Mouse (Mus musculus) forebrain, embryonic 14.5 days (tissue): Measurements from ENCODE around the gene Oosp2. TPM values are rescaled to one million over a fixed set of nuclear protein-coding genes. Genes with fewer than 3 reads are reported as not detected.

Source experiments
- ATAC-seq: fragments of 200-750 bp; cut with Nextera tagmentation; 2 replicates; pipeline ENCODE4 v1.8.0; 2017; ENCODE audit warnings: mild to moderate bottlenecking, moderate library complexity
- DNase-seq: peaks from one replicate; pipeline ENCODE4 v3.0.0-alpha.2; 2015; ENCODE audit warnings: low spot score
- H3K27ac ChIP-seq: fragments of 300-500 bp; sonication (generic); 2 replicates; pipeline ENCODE4 v1.5.1; 2014; ENCODE audit warnings: low read depth, mild to moderate bottlenecking, control low read depth, low read length, moderate library complexity
- H3K27me3 ChIP-seq: fragments of 300-500 bp; sonication (generic); replicated peaks from 2 replicates; pipeline ENCODE4 v1.6.1; 2014; ENCODE audit warnings: low read length, control low read depth, mixed read lengths; ENCODE audit not compliant: control insufficient read depth, insufficient read depth
- H3K36me3 ChIP-seq: fragments of 300-500 bp; sonication (generic); 2 replicates; pipeline ENCODE4 v1.6.1; 2014; ENCODE audit warnings: low read length, control low read depth; ENCODE audit not compliant: control insufficient read depth, insufficient read depth
- H3K4me1 ChIP-seq: fragments of 300-500 bp; sonication (generic); 2 replicates; pipeline ENCODE4 v1.6.1; 2014; ENCODE audit warnings: antibody characterized with exemption, low read length, control low read depth; ENCODE audit not compliant: control insufficient read depth, insufficient read depth
- H3K4me2 ChIP-seq: fragments of 300-500 bp; sonication (generic); 2 replicates; pipeline ENCODE4 v1.6.1; 2014; ENCODE audit warnings: mild to moderate bottlenecking, control low read depth, low read length
- H3K4me3 ChIP-seq: fragments of 300-500 bp; sonication (generic); 2 replicates; pipeline ENCODE4 v1.5.1; 2014; ENCODE audit warnings: low read depth, low read length, control low read depth
- H3K9ac ChIP-seq: fragments of 300-500 bp; sonication (generic); 2 replicates; pipeline ENCODE4 v1.6.1; 2014; ENCODE audit warnings: mild to moderate bottlenecking, low read length, control low read depth, moderate library complexity
- H3K9me3 ChIP-seq: fragments of 300-500 bp; sonication (generic); replicated peaks from 2 replicates; pipeline ENCODE4 v1.6.1; 2016; ENCODE audit warnings: low read length, control low read depth, mixed read lengths; ENCODE audit not compliant: control insufficient read depth
- WGBS: fragments of 180-500 bp; shearing (Covaris S2); extraction: QIAGEN DNeasy Blood & Tissue Kit; methylation state at CpG from one replicate; pipeline ENCODE4 v1.1.7; 2014; 5-methylcytosine and 5-hydroxymethylcytosine counted together
- polyA plus RNA-seq: library from polyadenylated mRNA; unstranded; fragments of >200 nt; fragmentation: Nextera tagmentation; extraction: Ambion mirVana; gene quantifications from 2 replicates; pipeline ENCODE4 v1.2.1, GENCODE M21; 2014

Gene Oosp2
- polyA plus RNA-seq, 1 experiment from 2014 or later: not detected

DNA sequence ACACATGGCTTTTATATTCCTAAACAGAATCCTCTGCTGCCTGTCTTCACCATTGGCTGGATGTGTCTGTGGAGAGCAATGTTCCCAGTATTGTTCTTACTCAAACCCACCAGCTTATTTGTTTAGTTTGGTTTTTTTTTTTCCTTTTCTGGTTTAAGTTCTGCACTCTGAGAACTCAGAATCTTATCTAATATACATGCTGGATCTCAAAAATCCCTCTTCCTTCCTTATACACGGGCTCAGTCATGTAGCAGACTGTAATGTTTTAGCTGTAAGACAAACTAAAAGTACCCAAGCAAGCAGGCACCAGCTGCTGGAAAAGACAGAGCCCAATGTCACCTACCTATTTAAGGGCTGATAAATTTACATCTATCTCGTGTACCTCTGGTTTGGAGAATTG, 45.6 kb downstream of the Oosp2 start:
- Histone ChIP-seq H3K9me3 (no peaks in the 10 kb centered on the region), H3K36me3 (no peaks in the 10 kb centered on the region), H3K4me1 (no peaks in the 10 kb centered on the region), H3K9ac (no peak overlapping the region), H3K4me3 (no peak overlapping the region), H3K27ac (no peak overlapping the region), H3K27me3 (no peaks in the 10 kb centered on the region), H3K4me2 (no peak overlapping the region)
- DNase-seq: no peak
- no peak for ATAC-seq
- WGBS: 70% methylated on average over 2 of the region's 2 CpGs

DNA sequence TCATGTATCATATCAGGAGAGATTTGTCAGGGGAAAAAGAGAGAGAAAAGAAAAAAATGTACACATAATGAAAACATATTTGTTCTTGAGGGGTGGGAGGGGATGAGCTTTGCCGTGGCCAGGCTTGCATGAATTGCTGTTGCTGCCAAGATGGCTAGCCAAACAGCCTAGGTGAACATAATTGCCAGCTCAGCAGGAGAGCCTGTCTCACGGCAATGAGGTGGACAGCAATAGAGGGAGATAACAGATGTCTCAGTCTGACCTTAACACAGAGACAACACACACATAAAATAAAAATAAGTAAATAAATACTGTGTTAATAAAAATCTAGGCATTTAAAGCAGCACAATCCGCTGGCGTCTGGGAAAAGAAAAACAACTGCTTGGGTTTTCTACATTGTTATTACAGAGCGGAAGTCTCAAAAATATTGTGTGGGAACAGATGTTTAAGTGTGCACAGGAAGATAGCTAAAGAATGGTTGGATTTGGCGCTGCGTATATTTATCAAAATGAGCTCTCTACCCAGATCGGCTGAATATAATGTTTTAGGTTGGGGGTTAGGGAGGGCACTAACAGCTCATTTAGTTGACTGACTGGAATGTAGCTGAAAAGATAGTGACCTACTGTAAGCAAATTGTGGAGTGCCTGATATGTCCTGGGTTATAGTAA, 46.4 kb downstream of the Oosp2 start:
- WGBS: 77% methylated on average over 8 of the region's 8 CpGs
- Histone ChIP-seq H3K4me2 (no peak overlapping the region), H3K9me3 (no peaks in the 10 kb centered on the region), H3K36me3 (no peaks in the 10 kb centered on the region), H3K4me1 (no peaks in the 10 kb centered on the region), H3K27ac (no peak overlapping the region), H3K27me3 (no peaks in the 10 kb centered on the region), H3K9ac (no peak overlapping the region), H3K4me3 (no peak overlapping the region)
- ATAC-seq (no peak), DNase-seq (no peak)

DNA sequence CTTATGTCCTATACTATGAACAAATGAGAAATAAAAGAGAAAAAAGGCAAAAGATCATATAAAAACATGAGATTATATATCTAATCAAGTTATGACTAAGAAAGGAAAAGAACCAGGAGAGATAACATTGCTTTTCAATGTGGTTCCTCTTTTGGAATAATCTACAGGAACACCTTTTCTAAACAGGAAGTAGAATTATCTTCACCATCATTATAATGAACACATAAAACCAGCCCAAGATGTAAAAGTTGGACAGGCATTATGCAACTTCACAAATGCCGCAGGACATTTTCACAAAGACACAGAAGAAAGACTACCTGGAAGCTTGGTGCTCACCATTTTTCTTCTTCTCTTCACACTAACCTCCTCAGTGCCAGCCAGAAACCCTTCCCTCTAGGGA, 47.3 kb downstream of the Oosp2 start:
- WGBS: 94% methylated on average over 1 of the region's 1 CpGs
- H3K4me3 ChIP-seq: no peak overlapping the region
- H3K27me3 ChIP-seq: no peaks in the 10 kb centered on the region
- H3K36me3 ChIP-seq: no peaks in the 10 kb centered on the region
- ATAC-seq: no peak
- DNase-seq: no peak
- no peak overlapping the region for H3K27ac ChIP-seq
- H3K4me2 ChIP-seq: no peak overlapping the region
- no peak overlapping the region for H3K9ac ChIP-seq
- no peaks in the 10 kb centered on the region for H3K9me3 ChIP-seq
- H3K4me1 ChIP-seq: no peaks in the 10 kb centered on the region

DNA sequence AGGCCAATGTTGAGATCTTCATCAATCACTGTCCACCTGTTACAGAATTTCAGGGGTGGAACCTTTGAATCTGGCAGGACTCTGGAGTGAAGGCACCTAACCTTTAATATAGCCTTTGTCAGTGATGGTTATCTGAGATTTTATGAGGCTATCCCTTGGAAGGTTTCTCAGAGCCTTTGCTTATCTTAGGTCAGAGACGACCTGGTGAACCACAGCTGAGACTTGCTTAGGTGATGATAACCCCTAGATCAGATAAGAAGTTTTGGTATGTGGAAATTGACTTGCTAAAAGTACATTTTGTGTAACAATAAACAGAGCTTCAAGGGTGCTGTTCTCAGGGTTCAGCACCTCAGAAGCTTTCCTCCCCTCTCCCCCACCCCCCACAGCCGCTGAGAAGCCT, 48.1 kb downstream of the Oosp2 start:
- Histone ChIP-seq H3K27me3 (no peaks in the 10 kb centered on the region), H3K9me3 (no peaks in the 10 kb centered on the region), H3K9ac (no peak overlapping the region), H3K4me3 (no peak overlapping the region), H3K4me1 (no peaks in the 10 kb centered on the region), H3K27ac (no peak overlapping the region), H3K36me3 (no peaks in the 10 kb centered on the region), H3K4me2 (no peak overlapping the region)
- no peak for ATAC-seq
- no peak for DNase-seq
- WGBS: 68% methylated on average over 2 of the region's 2 CpGs

DNA sequence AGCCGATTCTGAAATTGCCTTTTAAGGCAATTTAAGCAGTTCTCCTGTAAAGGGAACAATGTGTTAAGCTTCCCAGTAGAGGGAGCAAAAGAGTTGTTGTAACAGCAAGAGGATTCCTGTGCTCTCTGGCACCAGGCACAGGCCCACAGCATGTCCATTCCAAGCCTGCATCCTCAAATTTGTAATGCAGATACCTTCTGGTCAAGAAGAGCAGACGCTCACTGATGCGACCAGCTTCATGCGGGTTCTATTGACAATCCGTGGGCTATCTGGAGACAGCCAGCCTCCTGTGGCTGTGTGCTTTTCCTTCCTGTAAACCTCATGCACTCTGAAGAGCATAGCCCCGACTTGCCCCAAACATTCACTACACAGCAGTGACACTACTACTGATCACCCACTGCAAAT, 48.8 kb downstream of the Oosp2 start:
- H3K4me1 ChIP-seq: no peaks in the 10 kb centered on the region
- H3K9ac ChIP-seq: no peak overlapping the region
- H3K27ac ChIP-seq: no peak overlapping the region
- WGBS: 39% methylated on average over 6 of the region's 6 CpGs
- no peaks in the 10 kb centered on the region for H3K9me3 ChIP-seq
- H3K4me2 ChIP-seq: no peak overlapping the region
- ATAC-seq (peak; percentile 62; the same call in 1 of the 2 replicates), DNase-seq (peak; percentile 76)
- H3K4me3 ChIP-seq: no peak overlapping the region
- no peaks in the 10 kb centered on the region for H3K27me3 ChIP-seq
- no peaks in the 10 kb centered on the region for H3K36me3 ChIP-seq

DNA sequence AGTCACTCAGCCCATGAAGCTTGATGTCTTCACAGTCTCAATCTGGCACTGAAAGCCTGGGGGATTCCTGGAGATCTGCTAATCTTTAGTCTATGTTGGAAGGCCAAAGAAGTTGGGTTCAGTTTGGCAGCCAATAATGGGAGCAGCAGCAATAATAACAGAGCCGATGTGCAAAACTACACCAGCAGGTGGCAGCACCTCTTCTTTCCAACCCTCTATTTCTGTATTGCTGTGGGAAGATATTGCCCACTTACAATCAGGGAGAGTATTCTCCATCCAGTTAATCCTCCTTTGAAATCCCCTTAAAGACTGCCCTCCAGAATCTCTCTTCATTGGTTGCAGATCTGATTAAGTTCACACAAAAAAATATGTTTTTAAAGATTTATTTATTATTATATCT, 52.2 kb downstream of the Oosp2 start:
- no peaks in the 10 kb centered on the region for H3K9me3 ChIP-seq
- peak; percentile 55; the same call in 1 of the 2 replicates for ATAC-seq
- H3K4me2 ChIP-seq: no peak overlapping the region
- H3K9ac ChIP-seq: no peak overlapping the region
- no peaks in the 10 kb centered on the region for H3K36me3 ChIP-seq
- no peaks in the 10 kb centered on the region for H3K27me3 ChIP-seq
- H3K4me3 ChIP-seq: no peak overlapping the region
- DNase-seq: peak; percentile 52
- no peaks in the 10 kb centered on the region for H3K4me1 ChIP-seq
- H3K27ac ChIP-seq: no peak overlapping the region
- WGBS: 3% methylated on average over 1 of the region's 1 CpGs

DNA sequence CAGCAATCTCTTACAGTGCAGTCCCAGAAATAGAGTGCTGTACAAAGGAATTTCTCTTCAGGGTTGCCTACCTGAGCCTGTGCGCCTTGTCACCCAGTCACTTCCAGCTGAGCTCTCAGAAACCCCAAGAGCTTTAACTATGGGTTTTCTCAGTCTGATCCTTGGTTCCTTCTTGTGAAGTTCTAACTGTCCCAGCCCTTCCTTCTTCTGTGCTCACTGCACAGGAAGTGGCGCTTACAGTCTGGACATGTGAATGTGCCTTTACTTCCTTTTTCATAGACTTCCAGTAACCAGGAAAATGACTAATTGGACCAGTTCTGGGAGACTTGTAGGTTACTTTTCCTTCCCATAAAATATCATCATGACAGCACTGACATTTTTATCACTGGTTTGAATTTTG, 55.8 kb downstream of the Oosp2 start, which contains the start of gene Ms4a6d:
Gene Ms4a6d (minus strand): TSS at position 247 of the 400 bp plus-strand sequence.
- no peak within 1 kb of the TSS for H3K4me3 ChIP-seq
- no peaks in the 10 kb centered on the region for H3K27me3 ChIP-seq
- H3K27ac ChIP-seq: no peak within 1 kb of the TSS
- H3K9me3 ChIP-seq: no peaks in the 10 kb centered on the region
- no peak for ATAC-seq
- no peaks in the 10 kb centered on the region for H3K4me1 ChIP-seq
- no peak within 1 kb of the TSS for H3K4me2 ChIP-seq
- DNase-seq: no peak
- H3K9ac ChIP-seq: no peak within 1 kb of the TSS
- H3K36me3 ChIP-seq: no peaks in the 10 kb centered on the region
- WGBS: 92% methylated on average over 2 of the region's 2 CpGs

DNA sequence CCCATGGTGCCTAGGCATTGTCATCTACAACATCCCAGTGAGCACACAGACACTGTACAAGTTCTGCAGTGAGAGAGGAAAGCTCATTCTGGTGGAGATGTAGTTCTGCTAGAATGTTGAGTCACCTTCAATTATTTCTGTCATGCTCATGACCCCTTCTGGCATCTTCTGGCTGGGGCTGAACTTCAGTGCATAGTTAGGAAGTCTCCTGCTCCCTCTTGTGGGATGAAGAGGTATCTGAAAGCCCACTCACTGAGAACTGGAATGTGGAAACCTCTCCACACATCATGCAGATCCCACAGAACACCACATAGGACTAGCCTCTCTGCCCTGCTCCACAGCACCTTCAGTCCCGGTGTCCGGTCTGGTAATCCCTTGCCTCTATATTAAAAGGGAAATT, 58.3 kb downstream of the Oosp2 start:
- Histone ChIP-seq H3K9me3 (no peaks in the 10 kb centered on the region), H3K9ac (no peak overlapping the region), H3K27me3 (no peaks in the 10 kb centered on the region), H3K4me3 (no peak overlapping the region), H3K27ac (no peak overlapping the region), H3K4me1 (no peaks in the 10 kb centered on the region), H3K36me3 (no peaks in the 10 kb centered on the region), H3K4me2 (no peak overlapping the region)
- no peak for DNase-seq
- no peak for ATAC-seq
- 86% methylated on average over 2 of the region's 2 CpGs for WGBS

DNA sequence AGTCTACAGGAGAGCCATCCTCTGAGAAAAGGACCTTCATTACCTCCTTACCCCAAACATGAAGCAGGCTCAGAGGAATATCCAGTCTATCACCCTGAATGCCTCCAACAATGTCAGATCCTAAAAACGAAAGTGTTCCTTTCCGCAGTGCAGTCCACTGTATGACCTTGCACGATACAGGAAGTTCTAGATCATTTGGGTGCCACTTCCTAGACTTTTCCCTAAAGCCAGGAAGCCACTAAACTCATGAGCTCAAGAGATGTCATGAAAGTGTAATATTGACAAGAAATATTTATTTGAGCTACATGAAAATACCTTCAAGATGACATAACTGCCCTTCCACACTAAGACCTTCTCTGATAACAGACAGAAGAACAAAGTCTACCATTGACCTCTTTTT, 59.0 kb downstream of the Oosp2 start:
- H3K4me1 ChIP-seq: no peaks in the 10 kb centered on the region
- no peak overlapping the region for H3K9ac ChIP-seq
- no peak overlapping the region for H3K4me3 ChIP-seq
- H3K9me3 ChIP-seq: no peaks in the 10 kb centered on the region
- H3K36me3 ChIP-seq: no peaks in the 10 kb centered on the region
- 96% methylated on average over 3 of the region's 3 CpGs for WGBS
- no peak overlapping the region for H3K27ac ChIP-seq
- no peak overlapping the region for H3K4me2 ChIP-seq
- ATAC-seq: no peak
- no peak for DNase-seq
- H3K27me3 ChIP-seq: no peaks in the 10 kb centered on the region
